23 mouse cellular contexts compared by ENCODE assay signal in genomic region chr10:24199303-24199702, GRCm38 (mm10). TPM values are rescaled to one million over a fixed set of nuclear protein-coding genes. Genes with fewer than 3 reads are reported as not detected.
DNase-seq lines count a peak whose midpoint lies in the region; ATAC-seq lines count a peak whose summit lies in the region.
"Had no signal": no experiment of that assay in that cellular context is flagged by ENCODE, and none has a peak within 500 bp of the region (broad histone marks: within the 10 kb centered on the region; RNA-seq: fewer than 3 reads in every experiment).

No protein-coding gene starts in this region.

- 48% methylated on average over 12 of the region's 12 CpGs for WGBS in forebrain, embryonic 12.5 days
- 64% methylated on average over 12 of the region's 12 CpGs for WGBS in forebrain, embryonic 10.5 days

- no peak overlapping the region for H3K27ac ChIP-seq in forebrain, embryonic 12.5 days
- no peak overlapping the region for H3K27ac ChIP-seq in forebrain, embryonic 10.5 days
- H3K27ac ChIP-seq: forebrain, embryonic 15.5 days; left cerebral cortex, adult 2 months; liver, embryonic 13.5 days; midbrain, embryonic 13.5 days had no signal

- H3K9ac ChIP-seq in forebrain, embryonic 12.5 days, result no peak overlapping the region
- H3K9ac ChIP-seq: forebrain, embryonic 15.5 days; liver, embryonic 13.5 days; midbrain, embryonic 13.5 days had no signal

- no peak for DNase-seq in forebrain, embryonic 10.5 days (ENCODE audit: extremely low spot score, low spot score)
- DNase-seq in retina, postnatal 1 day, result peak; percentile 11
- DNase-seq in retina, embryonic 14.5 days (ENCODE audit: low spot score), result no peak
- peak; percentile 38 for DNase-seq in neural tube, embryonic 10.5 days (ENCODE audit: extremely low spot score, low spot score)
- DNase-seq in testis, postnatal 10 days (ENCODE audit: low spot score), result no peak
- no peak for DNase-seq in cerebellum, postnatal 10 days
- DNase-seq in urinary bladder, postnatal 4 days (ENCODE audit: low spot score in 2 of 2), result no peak
- DNase-seq: adrenal gland, postnatal 36 days; cerebellum, adult 11-12 months; cerebellum, postnatal 14 days; gastrocnemius, postnatal 14 days; heart, adult 18-20 months; heart, postnatal 36 days; kidney, adult 2 months; kidney, postnatal 10 days; liver, embryonic 13.5 days; lung, adult 2 months; lung, postnatal 14 days; thymus, postnatal 14 days had no signal

- H3K4me1 ChIP-seq in forebrain, embryonic 12.5 days, result 0 out of 2 replicates have a peak, but pooled peaks cover 6% of the 10 kb centered on the region
- peaks cover 19% of the 10 kb centered on the region for H3K4me1 ChIP-seq in forebrain, embryonic 10.5 days
- H3K4me1 ChIP-seq: forebrain, embryonic 15.5 days; liver, embryonic 13.5 days; midbrain, embryonic 13.5 days had no signal

- H3K4me2 ChIP-seq in forebrain, embryonic 12.5 days, result no peak overlapping the region
- H3K4me2 ChIP-seq: forebrain, embryonic 15.5 days; liver, embryonic 13.5 days; midbrain, embryonic 13.5 days had no signal

- peaks cover 11% of the 10 kb centered on the region; the same call in 1 of the 2 replicates for H3K27me3 ChIP-seq in forebrain, embryonic 12.5 days
- H3K27me3 ChIP-seq in forebrain, embryonic 10.5 days (ENCODE audit: poor library complexity, severe bottlenecking), result no peaks in the 10 kb centered on the region; the same call in 1 of the 2 replicates
- H3K27me3 ChIP-seq: forebrain, embryonic 15.5 days; liver, embryonic 13.5 days; midbrain, embryonic 13.5 days had no signal

- no peak overlapping the region for H3K4me3 ChIP-seq in forebrain, embryonic 12.5 days (replicated peaks)
- no peak overlapping the region for H3K4me3 ChIP-seq in forebrain, embryonic 10.5 days
- H3K4me3 ChIP-seq: forebrain, embryonic 15.5 days; left cerebral cortex, adult 2 months; liver, embryonic 13.5 days; midbrain, embryonic 13.5 days had no signal

- no peaks in the 10 kb centered on the region for H3K36me3 ChIP-seq in forebrain, embryonic 12.5 days (replicated peaks)
- no peaks in the 10 kb centered on the region for H3K36me3 ChIP-seq in forebrain, embryonic 10.5 days (replicated peaks)
- H3K36me3 ChIP-seq: forebrain, embryonic 15.5 days; liver, embryonic 13.5 days; midbrain, embryonic 13.5 days had no signal

- ATAC-seq in forebrain, embryonic 12.5 days (ENCODE audit: low FRiP score), result peak; percentile 60; the same call in 1 of the 2 replicates
- ATAC-seq: forebrain, embryonic 15.5 days; midbrain, embryonic 13.5 days had no signal

- no peaks in the 10 kb centered on the region for H3K9me3 ChIP-seq in forebrain, embryonic 12.5 days
- H3K9me3 ChIP-seq in forebrain, embryonic 10.5 days, result peaks cover 4% of the 10 kb centered on the region; the same call in 1 of the 2 replicates
- H3K9me3 ChIP-seq: forebrain, embryonic 15.5 days; liver, embryonic 13.5 days; midbrain, embryonic 13.5 days had no signal

RNA-seq across cellular contexts. Expression of gene Moxd1, which starts 24.0 kb away (rescaled TPM):
- 2.7 and 3.2 TPM in 2 replicates for polyA plus RNA-seq in forebrain, embryonic 12.5 days (2016; fragmentation: Nextera tagmentation; extraction: Ambion mirVana)
- 3.9 and 5.1 TPM in 2 replicates for polyA plus RNA-seq in forebrain, embryonic 10.5 days (2016; fragmentation: Nextera tagmentation; extraction: Ambion mirVana)

RNA-seq across cellular contexts. Expression of gene Stx7, which starts 50.2 kb away (rescaled TPM):
- 115 and 121 TPM in 2 replicates for polyA plus RNA-seq in forebrain, embryonic 12.5 days (2016; fragmentation: Nextera tagmentation; extraction: Ambion mirVana)
- 42.3 and 42.5 TPM in 2 replicates for polyA plus RNA-seq in forebrain, embryonic 10.5 days (2016; fragmentation: Nextera tagmentation; extraction: Ambion mirVana)

Comparison
In these comparisons a context has a peak if more than half of its experiments do, and no peak if none do; other contexts are left out.
1. DNase-seq: peak in retina, postnatal 1 day (single experiment) and neural tube, embryonic 10.5 days (single experiment); none in forebrain, embryonic 10.5 days (single experiment), retina, embryonic 14.5 days (single experiment), testis, postnatal 10 days (single experiment), cerebellum, postnatal 10 days (0 of 2) and urinary bladder, postnatal 4 days (0 of 2).